Mouse (Mus musculus) forebrain, embryonic 11.5 days (tissue): ENCODE measurements around the gene Chchd6. TPM values are rescaled to one million over a fixed set of nuclear protein-coding genes. Genes with fewer than 3 reads are reported as not detected.

Experiments used
- ATAC-seq: fragments of 200-750 bp; cut with Nextera tagmentation; replicated peaks from 2 replicates; pipeline ENCODE4 v1.8.0; 2017; ENCODE audit warnings: moderate TSS enrichment; ENCODE audit not compliant: low FRiP score
- DNase-seq: peaks from one replicate; pipeline ENCODE4 v3.0.0-alpha.2; 2017; ENCODE audit warnings: low spot score
- H3K27ac ChIP-seq: fragments of 300-500 bp; sonication (generic); 2 replicates; pipeline ENCODE4 v1.5.1; 2014; ENCODE audit warnings: low read depth, low read length
- H3K27me3 ChIP-seq: fragments of 300-500 bp; sonication (generic); 2 replicates; pipeline ENCODE4 v1.6.1; 2014; ENCODE audit warnings: mild to moderate bottlenecking, low read length, mixed read lengths; ENCODE audit not compliant: control insufficient read depth, insufficient read depth
- H3K36me3 ChIP-seq: fragments of 300-500 bp; sonication (generic); 2 replicates; pipeline ENCODE4 v1.6.1; 2014; ENCODE audit warnings: mild to moderate bottlenecking, low read length, moderate library complexity, mixed read lengths; ENCODE audit not compliant: control insufficient read depth, insufficient read depth
- H3K4me1 ChIP-seq: fragments of 300-500 bp; sonication (generic); replicated peaks from 2 replicates; pipeline ENCODE4 v1.6.1; 2014; ENCODE audit warnings: low read length, mixed read lengths; ENCODE audit not compliant: control insufficient read depth, insufficient read depth
- H3K4me2 ChIP-seq: fragments of 300-500 bp; sonication (generic); 2 replicates; pipeline ENCODE4 v1.6.1; 2014; ENCODE audit warnings: low read depth, mild to moderate bottlenecking, low read length, moderate library complexity, mixed read lengths; ENCODE audit not compliant: severe bottlenecking
- H3K4me3 ChIP-seq: fragments of 300-500 bp; sonication (generic); 2 replicates; pipeline ENCODE4 v1.5.1; 2014; ENCODE audit warnings: low read depth, low read length
- H3K9ac ChIP-seq: fragments of 300-500 bp; sonication (generic); 2 replicates; pipeline ENCODE4 v1.6.1; 2014; ENCODE audit warnings: low read length
- H3K9me3 ChIP-seq: fragments of 300-500 bp; sonication (generic); 2 replicates; pipeline ENCODE4 v1.6.1; 2016; ENCODE audit warnings: low read length, mixed read lengths; ENCODE audit not compliant: control insufficient read depth
- WGBS: fragments of 180-500 bp; shearing (Covaris S2); extraction: QIAGEN DNeasy Blood & Tissue Kit; methylation state at CpG from one replicate; pipeline ENCODE4 v1.1.7; 2014; 5-methylcytosine and 5-hydroxymethylcytosine counted together
- polyA plus RNA-seq: library from polyadenylated mRNA; unstranded; fragments of >200 nt; fragmentation: Nextera tagmentation; extraction: Ambion mirVana; gene quantifications from 2 replicates; pipeline ENCODE4 v1.2.1, GENCODE M21; 2014

Chchd6 gene
- polyA plus RNA-seq, 1 experiment from 2014 or later, result 93.7 TPM

DNA sequence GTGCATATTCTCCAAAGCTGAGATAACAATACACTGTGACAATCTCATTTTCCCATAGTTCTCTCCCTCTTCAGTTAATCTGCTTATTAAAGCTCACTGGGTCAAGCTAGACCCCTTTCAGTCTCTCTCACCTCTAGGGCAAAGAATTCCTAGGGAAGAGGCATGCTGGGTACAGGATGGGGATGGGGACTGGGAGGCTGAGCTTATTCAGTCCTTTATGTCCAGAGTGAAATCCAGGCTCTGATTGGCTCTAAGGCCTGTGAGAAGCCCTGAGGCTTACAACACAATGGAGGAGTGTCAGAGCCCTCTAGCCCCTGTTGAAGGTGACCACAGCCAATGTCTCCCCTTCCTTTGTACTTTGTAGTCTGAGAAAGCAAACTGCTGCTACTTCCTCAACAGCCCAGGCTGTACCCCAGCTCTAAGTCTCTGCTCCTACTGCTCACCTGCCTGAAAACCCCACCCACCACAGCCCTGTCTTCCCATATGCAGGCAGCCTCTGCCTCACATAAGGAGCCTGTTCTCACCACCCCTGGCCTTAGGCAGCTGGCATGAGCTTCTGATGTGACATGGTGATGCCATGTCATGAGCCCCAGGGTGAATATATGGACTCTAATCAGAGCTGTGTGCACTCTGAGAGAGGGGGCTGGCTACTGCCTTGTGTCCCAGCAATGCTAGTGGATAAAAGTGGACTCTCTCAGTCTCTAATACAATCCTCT, 22.4 kb downstream of the Chchd6 start:
- H3K27ac ChIP-seq, result no peak overlapping the region
- DNase-seq (no peak), ATAC-seq (peak; percentile 56; the same call in 1 of the 2 replicates)

DNA sequence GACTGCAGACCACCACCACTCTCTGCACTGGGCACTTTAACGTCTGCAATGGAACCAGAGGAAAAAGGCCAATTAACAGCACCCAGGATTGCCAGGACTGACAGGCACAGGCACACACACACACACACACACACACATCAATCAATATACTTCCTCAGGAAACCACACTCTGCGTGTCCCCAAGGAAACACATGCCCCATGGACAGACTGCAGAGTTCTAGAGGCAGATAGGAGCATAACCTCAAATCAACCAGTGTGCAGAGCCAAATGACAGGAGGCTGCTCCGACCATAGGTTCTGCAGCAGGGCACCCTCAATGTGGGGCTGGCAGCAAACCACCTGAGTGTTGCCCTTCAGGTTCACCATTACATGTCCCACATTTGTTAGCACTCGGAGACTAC, 26.1 kb downstream of the Chchd6 start:
- Histone ChIP-seq H3K4me2 (no peak overlapping the region), H3K4me1 (peaks cover 5% of the 10 kb centered on the region; the same call in 1 of the 2 replicates), H3K27me3 (no peaks in the 10 kb centered on the region), H3K36me3 (no peaks in the 10 kb centered on the region), H3K9ac (no peak overlapping the region), H3K27ac (no peak overlapping the region), H3K9me3 (no peaks in the 10 kb centered on the region), H3K4me3 (no peak overlapping the region)
- DNase-seq (no peak), ATAC-seq (no peak)
- 81% methylated on average over 4 of the region's 4 CpGs for WGBS

More for the DNA sequence above, 22.4 kb downstream of the Chchd6 start:
- H3K4me1 ChIP-seq, result 0 out of 2 replicates have a peak, but pooled peaks cover 4% of the 10 kb centered on the region
- H3K4me2 ChIP-seq, result no peak overlapping the region
- H3K9ac ChIP-seq, result no peak overlapping the region
- no peaks in the 10 kb centered on the region for H3K9me3 ChIP-seq
- no peak overlapping the region for H3K4me3 ChIP-seq
- no peaks in the 10 kb centered on the region for H3K36me3 ChIP-seq
- H3K27me3 ChIP-seq, result no peaks in the 10 kb centered on the region

DNA sequence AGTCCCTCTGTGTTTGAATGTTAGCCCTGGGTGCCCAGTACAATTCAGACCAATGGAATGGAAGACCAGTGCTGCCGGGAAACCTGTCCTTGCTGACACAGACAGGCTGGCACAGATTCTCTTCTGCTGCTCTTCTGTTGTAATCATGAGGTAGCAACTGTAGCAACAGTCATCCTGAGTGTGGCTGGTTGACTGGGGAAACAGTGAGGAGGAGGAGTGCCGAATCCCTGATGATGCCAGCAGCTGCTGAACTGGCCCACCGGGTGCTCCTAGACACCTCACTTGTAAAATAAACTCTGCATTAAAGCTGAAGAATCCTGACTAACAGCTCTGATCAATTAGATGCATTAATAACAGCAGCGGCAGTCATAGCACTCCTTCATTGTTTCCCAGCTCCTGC, 28.7 kb downstream of the Chchd6 start:
- Histone ChIP-seq H3K4me2 (no peak overlapping the region), H3K4me1 (peaks cover 3% of the 10 kb centered on the region; the same call in 1 of the 2 replicates), H3K9ac (no peak overlapping the region), H3K27me3 (no peaks in the 10 kb centered on the region), H3K27ac (no peak overlapping the region), H3K4me3 (no peak overlapping the region), H3K36me3 (no peaks in the 10 kb centered on the region), H3K9me3 (no peaks in the 10 kb centered on the region)
- 56% methylated on average over 4 of the region's 4 CpGs for WGBS
- DNase-seq, result no peak
- ATAC-seq, result no peak

- Histone ChIP-seq H3K36me3 (no peaks in the 10 kb centered on the region), H3K4me1 (peaks cover 3% of the 10 kb centered on the region; the same call in 1 of the 2 replicates), H3K4me3 (no peak overlapping the region), H3K4me2 (no peak overlapping the region), H3K27ac (no peak overlapping the region), H3K9me3 (no peaks in the 10 kb centered on the region), H3K27me3 (no peaks in the 10 kb centered on the region), H3K9ac (no peak overlapping the region)
- 91% methylated on average over 4 of the region's 4 CpGs for WGBS
- DNase-seq, result no peak
- ATAC-seq, result no peak
These were observed 32.1 kb downstream of the Chchd6 start for GRCm38 (mm10) chr6:89563381-89563780.

DNA sequence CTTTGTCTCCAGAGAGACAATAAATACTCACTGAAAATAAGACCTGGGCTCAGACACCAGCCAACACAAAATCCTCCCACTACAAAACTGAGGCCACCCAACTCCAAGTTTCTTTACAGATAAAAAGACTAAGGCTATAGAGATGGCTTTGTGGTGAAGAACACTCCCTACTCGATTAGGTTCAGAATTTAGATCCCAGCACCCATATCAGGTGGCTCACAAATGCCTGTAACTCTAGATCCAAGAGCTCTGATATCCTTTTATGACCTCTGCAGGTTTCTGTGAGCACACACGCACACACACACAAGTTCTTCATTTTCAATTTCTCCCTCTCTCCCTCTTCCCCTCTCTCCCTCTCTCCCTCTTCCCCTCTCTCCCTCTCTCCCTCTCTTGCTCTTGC, 34.6 kb downstream of the Chchd6 start:
- H3K4me1 ChIP-seq, result 0 out of 2 replicates have a peak, but pooled peaks cover 3% of the 10 kb centered on the region
- H3K4me3 ChIP-seq, result no peak overlapping the region
- H3K9ac ChIP-seq, result no peak overlapping the region
- no peak overlapping the region for H3K4me2 ChIP-seq
- no peak overlapping the region for H3K27ac ChIP-seq
- no peaks in the 10 kb centered on the region for H3K27me3 ChIP-seq
- no peak for DNase-seq
- no peak for ATAC-seq
- WGBS, result 80% methylated on average over 2 of the region's 2 CpGs
- no peaks in the 10 kb centered on the region for H3K9me3 ChIP-seq
- H3K36me3 ChIP-seq, result no peaks in the 10 kb centered on the region

DNA sequence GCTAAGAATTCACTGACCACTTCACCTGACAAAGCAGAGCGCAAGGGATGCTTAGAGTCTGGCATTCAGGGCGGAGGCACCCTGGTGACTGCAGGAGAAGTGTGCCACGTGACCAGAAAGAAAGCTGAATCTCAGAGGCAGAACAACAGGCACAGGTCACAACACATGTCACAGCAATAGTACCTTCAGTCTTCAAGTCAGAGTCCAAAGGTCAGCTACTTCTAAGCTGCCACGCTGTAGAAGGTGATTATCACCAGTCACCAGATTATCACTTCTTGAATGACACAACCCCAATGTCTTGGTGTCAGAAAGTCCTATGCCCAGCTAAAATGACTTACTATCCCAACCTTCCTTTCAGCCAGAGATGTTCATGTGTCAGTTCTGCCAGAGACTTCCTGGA, 37.8 kb downstream of the Chchd6 start:
- WGBS, result 66% methylated on average over 4 of the region's 4 CpGs
- no peaks in the 10 kb centered on the region for H3K9me3 ChIP-seq
- no peaks in the 10 kb centered on the region for H3K36me3 ChIP-seq
- H3K4me1 ChIP-seq, result peaks cover 3% of the 10 kb centered on the region; the same call in 1 of the 2 replicates
- no peak overlapping the region for H3K4me3 ChIP-seq
- ATAC-seq, result no peak
- no peak overlapping the region for H3K27ac ChIP-seq
- no peak overlapping the region for H3K9ac ChIP-seq
- H3K4me2 ChIP-seq, result no peak overlapping the region
- no peak for DNase-seq
- no peaks in the 10 kb centered on the region for H3K27me3 ChIP-seq

DNA sequence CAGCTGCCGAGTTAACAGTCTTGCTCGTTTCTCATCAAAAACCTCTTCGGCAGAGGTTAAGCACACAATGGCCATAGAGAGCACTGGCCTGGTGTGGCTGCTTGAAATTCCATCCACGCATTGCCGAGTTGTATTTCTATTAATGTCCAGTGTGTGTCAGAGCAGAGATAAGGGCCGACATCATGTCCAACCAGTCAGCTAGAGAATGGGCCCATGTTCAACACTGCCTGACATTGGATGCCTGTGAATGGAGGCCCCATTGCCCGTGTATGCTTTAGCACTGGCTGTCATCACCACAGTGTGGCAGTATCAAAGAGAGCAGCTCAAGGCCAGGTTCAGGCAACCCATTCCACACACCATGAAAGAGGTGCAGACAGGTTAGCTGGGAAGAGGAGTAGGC, 38.9 kb downstream of the Chchd6 start:
- 58% methylated on average over 7 of the region's 7 CpGs for WGBS
- H3K36me3 ChIP-seq, result no peaks in the 10 kb centered on the region
- H3K4me3 ChIP-seq, result no peak overlapping the region
- ATAC-seq, result no peak
- H3K4me2 ChIP-seq, result no peak overlapping the region
- no peak for DNase-seq
- no peaks in the 10 kb centered on the region for H3K27me3 ChIP-seq
- H3K27ac ChIP-seq, result no peak overlapping the region
- H3K9ac ChIP-seq, result no peak overlapping the region
- H3K4me1 ChIP-seq, result peaks cover 3% of the 10 kb centered on the region; the same call in 1 of the 2 replicates
- no peaks in the 10 kb centered on the region for H3K9me3 ChIP-seq

DNA sequence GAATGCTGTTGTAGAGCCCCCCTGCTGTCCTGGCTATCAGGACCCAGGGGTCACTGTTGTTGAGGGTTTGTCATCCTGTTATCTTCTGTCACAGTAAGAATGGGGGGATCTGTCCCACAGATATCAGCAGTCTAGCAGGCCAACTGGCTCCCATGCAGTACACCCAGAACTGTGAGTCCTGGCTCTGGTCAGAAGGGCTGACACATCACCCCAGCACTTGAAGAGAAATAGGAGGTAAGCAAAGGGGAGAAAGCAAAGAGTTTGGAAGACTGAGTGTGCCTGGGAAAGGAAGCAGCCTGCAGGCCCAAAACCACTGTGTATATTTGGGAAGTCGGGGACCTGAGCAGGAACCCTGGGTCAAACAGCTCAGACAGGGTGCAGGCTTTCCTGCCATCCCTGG, 39.5 kb downstream of the Chchd6 start:
- H3K9ac ChIP-seq, result no peak overlapping the region
- DNase-seq (no peak), ATAC-seq (no peak)
- H3K27ac ChIP-seq, result no peak overlapping the region
- no peaks in the 10 kb centered on the region for H3K36me3 ChIP-seq
- WGBS, result 100% methylated on average over 1 of the region's 1 CpGs
- H3K4me1 ChIP-seq, result peaks cover 3% of the 10 kb centered on the region; the same call in 1 of the 2 replicates
- H3K4me3 ChIP-seq, result no peak overlapping the region
- H3K4me2 ChIP-seq, result no peak overlapping the region
- H3K27me3 ChIP-seq, result no peaks in the 10 kb centered on the region
- no peaks in the 10 kb centered on the region for H3K9me3 ChIP-seq

DNA sequence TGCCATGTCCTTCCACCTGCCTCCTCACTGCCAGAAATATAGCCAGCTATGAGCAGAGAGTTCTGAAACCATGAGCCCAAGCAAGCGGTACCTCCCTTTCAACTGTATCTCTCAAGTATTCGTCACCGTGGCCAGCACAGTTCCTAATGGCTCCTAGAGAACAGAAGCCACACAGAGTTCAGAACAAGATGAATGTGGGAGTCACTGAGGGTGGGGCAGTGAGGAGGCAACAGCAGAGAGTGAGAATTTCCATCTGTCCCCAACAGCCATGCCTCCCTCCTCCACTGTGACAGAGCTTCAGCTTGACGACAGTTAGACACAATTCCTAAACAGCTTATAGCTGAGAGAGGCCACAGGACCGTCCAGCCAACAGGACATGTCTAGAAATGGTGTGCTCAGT, 41.4 kb downstream of the Chchd6 start:
- H3K4me1 ChIP-seq, result peaks cover 3% of the 10 kb centered on the region; the same call in 1 of the 2 replicates
- no peaks in the 10 kb centered on the region for H3K27me3 ChIP-seq
- 82% methylated on average over 5 of the region's 5 CpGs for WGBS
- no peak overlapping the region for H3K27ac ChIP-seq
- peak; percentile 43 for DNase-seq
- H3K4me2 ChIP-seq, result no peak overlapping the region
- no peaks in the 10 kb centered on the region for H3K9me3 ChIP-seq
- ATAC-seq, result no peak
- no peak overlapping the region for H3K4me3 ChIP-seq
- no peak overlapping the region for H3K9ac ChIP-seq
- no peaks in the 10 kb centered on the region for H3K36me3 ChIP-seq
